Mouse (Mus musculus) forebrain, embryonic 11.5 days (tissue): ENCODE measurements at regions not wholly inside any gene's neighbourhood (a gene's known extent, or its start where the extent isn't known, plus 50 kb on each side); places are given as distances from the start of the nearest gene placed in this dataset.
"Not testable (repeated sequence)": the region's sequence is repeated elsewhere in the genome, so short reads cannot be mapped to it uniquely, and the experiment has no call there.

ENCODE experiments used
- ATAC-seq: fragments of 200-750 bp; cut with Nextera tagmentation; replicated peaks from 2 replicates; pipeline ENCODE4 v1.8.0; 2017; ENCODE audit warnings: moderate TSS enrichment; ENCODE audit not compliant: low FRiP score
- DNase-seq: peaks from one replicate; pipeline ENCODE4 v3.0.0-alpha.2; 2017; ENCODE audit warnings: low spot score
- H3K27ac ChIP-seq: fragments of 300-500 bp; sonication (generic); 2 replicates; pipeline ENCODE4 v1.5.1; 2014; ENCODE audit warnings: low read depth, low read length
- H3K27me3 ChIP-seq: fragments of 300-500 bp; sonication (generic); 2 replicates; pipeline ENCODE4 v1.6.1; 2014; ENCODE audit warnings: mild to moderate bottlenecking, low read length, mixed read lengths; ENCODE audit not compliant: control insufficient read depth, insufficient read depth
- H3K36me3 ChIP-seq: fragments of 300-500 bp; sonication (generic); 2 replicates; pipeline ENCODE4 v1.6.1; 2014; ENCODE audit warnings: mild to moderate bottlenecking, low read length, moderate library complexity, mixed read lengths; ENCODE audit not compliant: control insufficient read depth, insufficient read depth
- H3K4me1 ChIP-seq: fragments of 300-500 bp; sonication (generic); replicated peaks from 2 replicates; pipeline ENCODE4 v1.6.1; 2014; ENCODE audit warnings: low read length, mixed read lengths; ENCODE audit not compliant: control insufficient read depth, insufficient read depth
- H3K4me2 ChIP-seq: fragments of 300-500 bp; sonication (generic); 2 replicates; pipeline ENCODE4 v1.6.1; 2014; ENCODE audit warnings: low read depth, mild to moderate bottlenecking, low read length, moderate library complexity, mixed read lengths; ENCODE audit not compliant: severe bottlenecking
- H3K4me3 ChIP-seq: fragments of 300-500 bp; sonication (generic); 2 replicates; pipeline ENCODE4 v1.5.1; 2014; ENCODE audit warnings: low read depth, low read length
- H3K9ac ChIP-seq: fragments of 300-500 bp; sonication (generic); 2 replicates; pipeline ENCODE4 v1.6.1; 2014; ENCODE audit warnings: low read length
- H3K9me3 ChIP-seq: fragments of 300-500 bp; sonication (generic); 2 replicates; pipeline ENCODE4 v1.6.1; 2016; ENCODE audit warnings: low read length, mixed read lengths; ENCODE audit not compliant: control insufficient read depth
- WGBS: fragments of 180-500 bp; shearing (Covaris S2); extraction: QIAGEN DNeasy Blood & Tissue Kit; methylation state at CpG from one replicate; pipeline ENCODE4 v1.1.7; 2014; 5-methylcytosine and 5-hydroxymethylcytosine counted together

GRCm38 (mm10) chr10:117501426-117501825 is 121.6 kb upstream of the Cpsf6 start:
- WGBS = 89% methylated on average over 1 of the region's 1 CpGs
- Histone ChIP-seq H3K4me2 (no peak overlapping the region), H3K36me3 (no peaks in the 10 kb centered on the region), H3K9me3 (no peaks in the 10 kb centered on the region), H3K4me3 (no peak overlapping the region), H3K27ac (no peak overlapping the region), H3K9ac (no peak overlapping the region), H3K27me3 (peaks cover 4% of the 10 kb centered on the region; the same call in 1 of the 2 replicates), H3K4me1 (no peaks in the 10 kb centered on the region)
- ATAC-seq (no peak), DNase-seq (no peak)

- Histone ChIP-seq H3K4me1 (no peaks in the 10 kb centered on the region), H3K27me3 (peaks cover 4% of the 10 kb centered on the region; the same call in 1 of the 2 replicates), H3K4me2 (no peak overlapping the region), H3K4me3 (no peak overlapping the region), H3K9ac (no peak overlapping the region), H3K9me3 (no peaks in the 10 kb centered on the region), H3K27ac (no peak overlapping the region), H3K36me3 (no peaks in the 10 kb centered on the region)
- WGBS = 89% methylated on average over 5 of the region's 5 CpGs
- no peak for ATAC-seq
- no peak for DNase-seq
These were observed 120.8 kb upstream of the Cpsf6 start for GRCm38 (mm10) chr10:117500457-117501108.

- H3K9me3 ChIP-seq = no peaks in the 10 kb centered on the region
- no peak overlapping the region for H3K4me3 ChIP-seq
- H3K27me3 ChIP-seq = peaks cover 4% of the 10 kb centered on the region; the same call in 1 of the 2 replicates
- H3K36me3 ChIP-seq = no peaks in the 10 kb centered on the region
- WGBS = 84% methylated on average over 6 of the region's 6 CpGs
- no peak overlapping the region for H3K9ac ChIP-seq
- ATAC-seq (no peak), DNase-seq (no peak)
- H3K4me2 ChIP-seq = no peak overlapping the region
- H3K4me1 ChIP-seq = no peaks in the 10 kb centered on the region
- no peak overlapping the region for H3K27ac ChIP-seq
These were observed 120.1 kb upstream of the Cpsf6 start for GRCm38 (mm10) chr10:117499864-117500453.

GRCm38 (mm10) chr10:117499177-117499863 is 119.5 kb upstream of the Cpsf6 start:
- Histone ChIP-seq H3K4me2 (no peak overlapping the region), H3K9me3 (no peaks in the 10 kb centered on the region), H3K4me3 (no peak overlapping the region), H3K4me1 (no peaks in the 10 kb centered on the region), H3K9ac (no peak overlapping the region), H3K36me3 (no peaks in the 10 kb centered on the region), H3K27ac (no peak overlapping the region), H3K27me3 (peaks cover 4% of the 10 kb centered on the region; the same call in 1 of the 2 replicates)
- WGBS = 90% methylated on average over 8 of the region's 8 CpGs
- no peak for ATAC-seq
- DNase-seq = no peak

- DNase-seq = no peak
- Histone ChIP-seq H3K9ac (no peak overlapping the region), H3K4me1 (no peaks in the 10 kb centered on the region), H3K27ac (no peak overlapping the region), H3K4me2 (no peak overlapping the region), H3K36me3 (no peaks in the 10 kb centered on the region), H3K9me3 (no peaks in the 10 kb centered on the region), H3K4me3 (no peak overlapping the region), H3K27me3 (peaks cover 4% of the 10 kb centered on the region; the same call in 1 of the 2 replicates)
- no peak for ATAC-seq
- 58% methylated on average over 6 of the region's 6 CpGs for WGBS
These were observed 118.7 kb upstream of the Cpsf6 start for GRCm38 (mm10) chr10:117498497-117498896.

- Histone ChIP-seq H3K4me3 (no peak overlapping the region), H3K4me2 (no peak overlapping the region), H3K27me3 (peaks cover 4% of the 10 kb centered on the region; the same call in 1 of the 2 replicates), H3K27ac (no peak overlapping the region), H3K4me1 (no peaks in the 10 kb centered on the region), H3K36me3 (no peaks in the 10 kb centered on the region), H3K9ac (no peak overlapping the region), H3K9me3 (no peaks in the 10 kb centered on the region)
- no peak for ATAC-seq
- WGBS = 88% methylated on average over 16 of the region's 16 CpGs
- no peak for DNase-seq
These were observed 117.9 kb upstream of the Cpsf6 start for GRCm38 (mm10) chr10:117497565-117498256.

- H3K27ac ChIP-seq, H3K4me2 ChIP-seq, DNase-seq, H3K4me1 ChIP-seq, H3K36me3 ChIP-seq, H3K9ac ChIP-seq, H3K4me3 ChIP-seq, H3K9me3 ChIP-seq, ATAC-seq, H3K27me3 ChIP-seq: not testable (repeated sequence)
- 86% methylated on average over 1 of the region's 1 CpGs for WGBS
These were observed 117.3 kb upstream of the Cpsf6 start for GRCm38 (mm10) chr10:117497082-117497481.
